Mouse (Mus musculus): ENCODE results near the gene Rragd.

GRCm38 (mm10) chr4:32951035-32951940 is 31.5 kb upstream of the Rragd start:
- TF ChIP-seq CTCF (IDR thresholded peaks at IDR 0.05; ENCODE audit: borderline replicate concordance, insufficient read depth, low read depth, low read length) (no peak), POLR2A (IDR thresholded peaks at IDR 0.05; ENCODE audit: borderline replicate concordance, insufficient read depth, low read length) (no peak)
